Mouse (Mus musculus): ENCODE measurements around the gene Nrip2. TPM values are rescaled to one million over a fixed set of nuclear protein-coding genes. Genes with fewer than 3 reads are reported as not detected.

Nrip2 gene
- total and polyA plus RNA-seq, 2 experiments from 2014 or later = 1.6 to 8.2 TPM

DNA sequence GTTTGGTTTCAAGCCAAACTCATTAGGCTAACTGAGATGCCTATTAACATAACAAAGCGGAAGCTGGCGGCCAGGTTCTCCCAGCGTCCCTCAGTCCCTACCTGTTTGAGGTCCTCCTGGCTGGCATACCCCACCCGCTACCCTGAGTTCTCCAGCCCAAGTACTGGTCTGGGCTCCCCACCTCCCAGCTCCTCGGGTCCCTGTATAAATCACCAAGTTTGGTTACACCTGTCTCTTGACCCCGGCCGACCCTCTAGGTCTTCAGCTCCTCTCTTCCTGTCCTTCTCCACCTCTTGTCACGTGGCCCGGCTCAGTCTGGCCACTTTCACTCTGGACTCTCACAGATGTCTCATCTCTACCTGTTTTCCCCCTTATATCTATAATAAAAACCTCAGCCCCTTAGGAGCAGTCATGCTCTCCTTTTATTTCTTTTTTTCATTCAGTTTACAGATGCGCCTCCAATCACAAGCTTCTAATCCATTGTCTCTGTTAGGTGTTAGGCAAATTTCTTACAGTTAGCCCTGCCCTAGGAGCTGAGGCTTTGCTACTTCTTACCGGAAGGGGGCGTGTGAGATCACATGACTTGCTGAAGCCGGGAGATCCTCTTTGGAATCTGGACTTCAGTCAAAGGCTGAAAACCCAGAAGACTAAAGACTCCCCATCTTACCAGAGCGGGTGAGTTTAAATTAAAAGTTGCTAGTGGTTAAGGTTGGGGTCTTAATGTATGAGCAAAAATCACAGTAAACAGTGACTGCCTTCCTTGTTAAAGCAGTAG is 46.9 kb downstream of the Nrip2 start:
- no peaks in the 10 kb centered on the region for H3K9me3 ChIP-seq (replicated peaks; ENCODE audit: control insufficient read depth, low read length)
- peak; percentile 82 for DNase-seq (ENCODE audit: low spot score)
- H3K4me1 ChIP-seq (ENCODE audit: control insufficient read depth, insufficient read depth) = 0 out of 2 replicates have a peak, but pooled peaks cover 5% of the 10 kb centered on the region
- WGBS = 16% methylated on average over 14 of the region's 14 CpGs
- ATAC-seq (ENCODE audit: insufficient read depth, low read depth) = peak; percentile 47
- H3K4me3 ChIP-seq (ENCODE audit: low read depth, low read length) = peak overlapping the region; percentile 29
- no peaks in the 10 kb centered on the region for H3K27me3 ChIP-seq (ENCODE audit: control insufficient read depth, insufficient read depth, low read length)
- H3K36me3 ChIP-seq (replicated peaks; ENCODE audit: control insufficient read depth, insufficient read depth, low read length) = no peaks in the 10 kb centered on the region
- no peak overlapping the region for H3K27ac ChIP-seq (ENCODE audit: low read depth)
- no peak overlapping the region for H3K9ac ChIP-seq (replicated peaks; ENCODE audit: low read depth, low read length)
- peak overlapping the region; percentile 57 for H3K4me2 ChIP-seq (ENCODE audit: low read depth, low read length)
- TF ChIP-seq CTCF (IDR thresholded peaks at IDR 0.05; ENCODE audit: low read depth) (peak; percentile 80), EP300 (IDR thresholded peaks at IDR 0.05; ENCODE audit: low read depth) (no peak)

DNA sequence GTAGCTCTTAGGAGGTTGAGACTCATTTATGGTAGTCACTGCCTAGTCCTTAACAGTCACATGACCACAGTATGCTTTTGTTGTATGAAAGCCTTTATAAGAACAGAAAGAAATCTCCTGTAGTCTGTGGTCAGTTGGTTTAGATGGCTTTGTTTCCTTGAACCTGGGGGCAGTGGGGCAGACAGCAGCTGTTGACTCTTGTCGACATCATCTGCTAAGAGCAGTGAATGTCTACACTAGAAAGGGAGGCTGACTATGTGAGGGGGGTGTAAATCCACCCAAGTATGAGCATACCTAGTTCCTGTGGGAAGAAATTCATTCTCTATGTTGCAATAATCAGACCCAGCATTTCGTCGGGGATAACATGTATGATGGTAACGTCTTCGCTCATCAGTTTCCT is 48.0 kb downstream of the Nrip2 start:
- Histone ChIP-seq H3K4me2 (ENCODE audit: low read depth, low read length) (no peak overlapping the region), H3K4me3 (ENCODE audit: low read depth, low read length) (no peak overlapping the region), H3K9ac (replicated peaks; ENCODE audit: low read depth, low read length) (no peak overlapping the region), H3K9me3 (replicated peaks; ENCODE audit: control insufficient read depth, low read length) (no peaks in the 10 kb centered on the region), H3K27ac (ENCODE audit: low read depth) (no peak overlapping the region), H3K4me1 (ENCODE audit: control insufficient read depth, insufficient read depth) (0 out of 2 replicates have a peak, but pooled peaks cover 5% of the 10 kb centered on the region), H3K27me3 (ENCODE audit: control insufficient read depth, insufficient read depth, low read length) (no peaks in the 10 kb centered on the region), H3K36me3 (replicated peaks; ENCODE audit: control insufficient read depth, insufficient read depth, low read length) (no peaks in the 10 kb centered on the region)
- ATAC-seq (ENCODE audit: insufficient read depth, low read depth) (no peak), DNase-seq (ENCODE audit: low spot score) (no peak)
- WGBS = 92% methylated on average over 5 of the region's 5 CpGs
- TF ChIP-seq EP300 (IDR thresholded peaks at IDR 0.05; ENCODE audit: low read depth) = no peak

- Histone ChIP-seq H3K36me3 (replicated peaks; ENCODE audit: control insufficient read depth, insufficient read depth, low read length) (no peaks in the 10 kb centered on the region), H3K4me1 (ENCODE audit: control insufficient read depth, insufficient read depth) (no peaks in the 10 kb centered on the region), H3K27me3 (ENCODE audit: control insufficient read depth, insufficient read depth, low read length) (no peaks in the 10 kb centered on the region), H3K9me3 (replicated peaks; ENCODE audit: control insufficient read depth, low read length) (no peaks in the 10 kb centered on the region), H3K4me2 (ENCODE audit: low read depth, low read length) (no peak overlapping the region), H3K4me3 (ENCODE audit: low read depth, low read length) (no peak overlapping the region), H3K9ac (replicated peaks; ENCODE audit: low read depth, low read length) (no peak overlapping the region), H3K27ac (ENCODE audit: low read depth) (no peak overlapping the region)
- 68% methylated on average over 12 of the region's 12 CpGs for WGBS
- no peak for ATAC-seq (ENCODE audit: insufficient read depth, low read depth)
- DNase-seq (ENCODE audit: low spot score) = no peak
- TF ChIP-seq EP300 (IDR thresholded peaks at IDR 0.05; ENCODE audit: low read depth) (no peak), CTCF (IDR thresholded peaks at IDR 0.05; ENCODE audit: low read depth) (no peak)
Observed at GRCm38 (mm10) chr6:128455835-128456605, 56.9 kb downstream of the Nrip2 start.

DNA sequence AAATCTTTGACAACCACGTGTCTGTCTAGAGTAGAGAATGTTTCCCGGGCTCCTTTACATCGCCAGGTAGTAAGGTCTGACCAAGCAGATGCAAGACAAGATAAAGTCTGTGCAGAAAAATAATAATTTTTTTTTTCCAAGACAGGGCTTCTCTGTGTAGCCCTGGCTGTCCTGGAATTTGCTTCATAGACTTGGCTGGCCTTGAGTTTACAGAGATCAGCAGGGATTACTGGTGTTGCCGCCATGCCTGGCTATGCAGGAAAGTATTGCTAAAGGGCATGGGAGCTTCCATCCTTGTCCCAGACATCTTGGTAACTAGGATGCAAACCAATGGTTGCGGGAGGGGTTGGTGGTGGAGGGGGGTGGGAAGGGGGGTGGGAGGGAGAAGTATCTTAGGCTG is 58.1 kb downstream of the Nrip2 start:
- H3K4me2 ChIP-seq (ENCODE audit: low read depth, low read length) = no peak overlapping the region
- H3K9ac ChIP-seq (replicated peaks; ENCODE audit: low read depth, low read length) = no peak overlapping the region
- ATAC-seq (ENCODE audit: insufficient read depth, low read depth) = no peak
- no peaks in the 10 kb centered on the region for H3K27me3 ChIP-seq (ENCODE audit: control insufficient read depth, insufficient read depth, low read length)
- no peak for DNase-seq (ENCODE audit: low spot score)
- no peaks in the 10 kb centered on the region for H3K9me3 ChIP-seq (replicated peaks; ENCODE audit: control insufficient read depth, low read length)
- no peak overlapping the region for H3K4me3 ChIP-seq (ENCODE audit: low read depth, low read length)
- WGBS = 72% methylated on average over 5 of the region's 5 CpGs
- H3K27ac ChIP-seq (ENCODE audit: low read depth) = no peak overlapping the region
- H3K4me1 ChIP-seq (ENCODE audit: control insufficient read depth, insufficient read depth) = no peaks in the 10 kb centered on the region
- TF ChIP-seq EP300 (IDR thresholded peaks at IDR 0.05; ENCODE audit: low read depth) (no peak), CTCF (IDR thresholded peaks at IDR 0.05; ENCODE audit: low read depth) (no peak)
- H3K36me3 ChIP-seq (replicated peaks; ENCODE audit: control insufficient read depth, insufficient read depth, low read length) = no peaks in the 10 kb centered on the region

GRCm38 (mm10) chr6:128460321-128460720 is 61.2 kb downstream of the Nrip2 start:
- H3K4me3 ChIP-seq (ENCODE audit: low read depth, low read length) = no peak overlapping the region
- no peak overlapping the region for H3K27ac ChIP-seq (ENCODE audit: low read depth)
- WGBS = 34% methylated on average over 2 of the region's 2 CpGs
- no peak overlapping the region for H3K9ac ChIP-seq (replicated peaks; ENCODE audit: low read depth, low read length)
- no peak for TF ChIP-seq EP300 (IDR thresholded peaks at IDR 0.05; ENCODE audit: low read depth)
- TF ChIP-seq CTCF (IDR thresholded peaks at IDR 0.05; ENCODE audit: low read depth) = no peak
- no peaks in the 10 kb centered on the region for H3K4me1 ChIP-seq (ENCODE audit: control insufficient read depth, insufficient read depth)
- DNase-seq (ENCODE audit: low spot score) (no peak), ATAC-seq (ENCODE audit: insufficient read depth, low read depth) (no peak)
- no peaks in the 10 kb centered on the region for H3K27me3 ChIP-seq (ENCODE audit: control insufficient read depth, insufficient read depth, low read length)
- no peaks in the 10 kb centered on the region for H3K9me3 ChIP-seq (replicated peaks; ENCODE audit: control insufficient read depth, low read length)
- no peaks in the 10 kb centered on the region for H3K36me3 ChIP-seq (replicated peaks; ENCODE audit: control insufficient read depth, insufficient read depth, low read length)
- no peak overlapping the region for H3K4me2 ChIP-seq (ENCODE audit: low read depth, low read length)
